Mouse (Mus musculus): ENCODE data around the gene Lzts2. TPM values are rescaled to one million over a fixed set of nuclear protein-coding genes. Genes with fewer than 3 reads are reported as not detected.

Lzts2 gene
- polyA plus RNA-seq, 1 experiment from 2014 or later, result 52.1 TPM

DNA sequence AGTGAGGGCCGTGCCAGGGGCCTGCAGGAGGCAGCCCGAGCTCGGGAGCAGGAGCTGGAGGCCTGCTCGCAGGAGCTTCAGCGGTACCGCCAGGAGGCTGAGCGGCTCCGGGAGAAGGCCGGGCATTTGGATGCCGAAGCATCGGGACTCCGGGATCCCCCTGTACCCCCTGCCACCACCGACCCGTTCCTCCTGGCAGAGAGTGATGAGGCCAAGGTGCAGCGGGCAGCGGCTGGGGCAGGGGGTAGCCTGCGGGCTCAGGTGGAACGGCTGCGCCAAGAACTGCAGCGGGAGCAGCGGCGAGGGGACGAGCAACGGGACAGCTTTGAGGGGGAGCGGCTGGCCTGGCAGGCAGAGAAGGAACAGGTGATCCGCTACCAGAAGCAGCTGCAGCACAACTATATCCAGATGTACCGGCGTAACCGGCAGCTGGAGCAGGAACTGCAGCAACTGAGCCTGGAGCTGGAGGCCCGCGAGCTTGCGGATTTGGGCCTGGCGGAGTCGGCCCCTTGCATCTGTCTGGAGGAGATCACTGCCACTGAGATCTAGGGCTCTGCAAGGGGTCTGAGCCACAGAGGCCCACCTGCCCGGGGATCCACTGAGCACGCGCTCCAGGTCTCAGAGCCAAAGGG is 11.8 kb downstream of the Lzts2 start:
- no peaks in the 10 kb centered on the region for H3K9me3 ChIP-seq (ENCODE audit: control insufficient read depth, low read length)
- WGBS, result 88% methylated on average over 37 of the region's 37 CpGs
- ATAC-seq (replicated peaks; ENCODE audit: low FRiP score, low TSS enrichment, low read depth) (no peak), DNase-seq (ENCODE audit: low spot score) (no peak)
- H3K4me2 ChIP-seq (ENCODE audit: low read length), result no peak overlapping the region
- peaks cover 72% of the 10 kb centered on the region for H3K36me3 ChIP-seq (ENCODE audit: control insufficient read depth, insufficient read depth, low read length)
- H3K27me3 ChIP-seq (replicated peaks; ENCODE audit: control insufficient read depth, insufficient read depth, low read length), result no peaks in the 10 kb centered on the region
- no peak overlapping the region for H3K4me3 ChIP-seq (ENCODE audit: low read depth, low read length)
- no peak overlapping the region for H3K27ac ChIP-seq (ENCODE audit: low read depth)
- H3K4me1 ChIP-seq (replicated peaks; ENCODE audit: control insufficient read depth, insufficient read depth, low read length), result peaks cover 30% of the 10 kb centered on the region
- no peak overlapping the region for H3K9ac ChIP-seq (ENCODE audit: low read length)

DNA sequence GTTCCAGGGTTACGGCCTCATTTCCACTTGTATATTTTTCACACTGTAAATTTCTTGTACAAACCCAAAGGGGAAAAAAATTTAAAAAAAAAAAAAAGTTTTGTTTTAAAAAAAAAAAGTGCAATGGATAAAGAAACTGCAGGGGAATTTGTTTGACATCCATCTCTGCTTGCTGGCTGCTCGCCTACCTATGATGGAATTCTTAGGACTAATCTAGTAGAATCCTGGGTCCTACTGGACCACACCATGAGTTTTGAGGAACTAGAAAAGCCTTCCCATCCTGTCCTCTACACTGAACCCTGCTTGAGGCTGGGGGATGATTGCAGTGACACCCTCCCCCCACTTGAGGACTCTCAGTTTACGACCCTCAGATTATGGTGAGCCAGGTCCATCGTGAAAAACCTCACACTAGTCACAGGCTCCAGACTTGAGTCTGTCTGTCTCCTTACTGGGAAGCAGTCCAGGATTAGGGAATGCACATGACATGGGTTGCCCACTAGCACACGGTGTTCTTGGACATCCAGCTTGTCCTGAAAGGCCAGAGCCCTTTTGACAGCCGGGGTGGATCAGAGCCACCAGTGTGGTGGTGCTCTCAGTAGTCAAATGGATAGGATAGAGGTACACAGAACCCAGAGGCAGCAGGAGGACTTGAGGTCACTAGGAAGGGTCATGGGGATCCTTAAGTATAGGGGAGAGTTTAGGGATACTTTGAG is 12.9 kb downstream of the Lzts2 start:
- Histone ChIP-seq H3K9ac (ENCODE audit: low read length) (no peak overlapping the region), H3K4me2 (ENCODE audit: low read length) (no peak overlapping the region), H3K27me3 (replicated peaks; ENCODE audit: control insufficient read depth, insufficient read depth, low read length) (no peaks in the 10 kb centered on the region), H3K27ac (ENCODE audit: low read depth) (no peak overlapping the region), H3K36me3 (ENCODE audit: control insufficient read depth, insufficient read depth, low read length) (peaks cover 62% of the 10 kb centered on the region), H3K4me3 (ENCODE audit: low read depth, low read length) (no peak overlapping the region), H3K4me1 (replicated peaks; ENCODE audit: control insufficient read depth, insufficient read depth, low read length) (peaks cover 27% of the 10 kb centered on the region), H3K9me3 (ENCODE audit: control insufficient read depth, low read length) (no peaks in the 10 kb centered on the region)
- DNase-seq (ENCODE audit: low spot score), result no peak
- WGBS, result 68% methylated on average over 6 of the region's 6 CpGs
- ATAC-seq (replicated peaks; ENCODE audit: low FRiP score, low TSS enrichment, low read depth), result no peak

DNA sequence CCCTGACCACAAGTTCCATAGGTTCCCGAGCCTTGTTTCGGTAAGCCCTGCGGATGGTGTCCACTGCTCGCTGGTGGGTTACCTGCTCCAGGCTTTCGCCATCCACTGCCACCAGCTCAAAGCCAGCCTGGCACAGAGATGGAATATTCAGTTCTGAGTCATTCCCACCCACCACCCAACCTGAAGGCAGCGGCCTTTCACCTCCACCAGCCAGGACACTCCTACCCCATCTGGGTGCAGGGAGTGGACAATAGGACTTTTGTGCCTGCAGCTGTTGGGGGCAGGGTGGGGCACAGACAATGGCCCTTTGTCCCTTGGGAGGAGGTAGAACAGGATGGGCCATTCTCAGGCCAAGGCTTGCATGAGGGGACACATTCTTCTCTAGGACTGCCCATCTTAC is 13.6 kb downstream of the Lzts2 start:
- Histone ChIP-seq H3K36me3 (ENCODE audit: control insufficient read depth, insufficient read depth, low read length) (peaks cover 54% of the 10 kb centered on the region), H3K4me3 (ENCODE audit: low read depth, low read length) (no peak overlapping the region), H3K27me3 (replicated peaks; ENCODE audit: control insufficient read depth, insufficient read depth, low read length) (no peaks in the 10 kb centered on the region), H3K9me3 (ENCODE audit: control insufficient read depth, low read length) (no peaks in the 10 kb centered on the region), H3K4me2 (ENCODE audit: low read length) (no peak overlapping the region), H3K9ac (ENCODE audit: low read length) (no peak overlapping the region), H3K27ac (ENCODE audit: low read depth) (no peak overlapping the region), H3K4me1 (replicated peaks; ENCODE audit: control insufficient read depth, insufficient read depth, low read length) (peaks cover 31% of the 10 kb centered on the region)
- no peak for ATAC-seq (replicated peaks; ENCODE audit: low FRiP score, low TSS enrichment, low read depth)
- DNase-seq (ENCODE audit: low spot score), result no peak
- WGBS, result 85% methylated on average over 6 of the region's 6 CpGs

DNA sequence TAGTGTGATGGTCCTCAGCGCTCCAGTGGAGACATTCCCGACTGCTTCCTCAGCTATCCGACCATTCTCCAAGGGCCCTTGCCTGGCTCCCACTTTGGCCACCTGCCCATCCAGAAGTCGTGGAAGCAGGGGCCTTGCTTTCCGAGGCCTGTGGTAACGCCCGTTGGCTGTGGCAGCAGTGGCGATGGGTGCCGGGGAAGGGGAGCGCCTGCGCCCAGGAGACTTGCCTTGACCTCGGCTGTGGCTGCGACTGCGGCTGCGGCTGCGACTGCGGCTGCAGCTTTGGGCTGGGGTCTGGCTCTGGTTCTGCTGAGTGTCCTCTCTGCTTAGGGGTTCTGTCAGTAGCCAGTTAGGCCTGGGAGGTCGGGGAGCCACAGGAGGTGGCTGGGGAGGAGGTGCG is 14.5 kb downstream of the Lzts2 start:
- no peaks in the 10 kb centered on the region for H3K9me3 ChIP-seq (ENCODE audit: control insufficient read depth, low read length)
- ATAC-seq (replicated peaks; ENCODE audit: low FRiP score, low TSS enrichment, low read depth) (no peak), DNase-seq (ENCODE audit: low spot score) (no peak)
- H3K4me3 ChIP-seq (ENCODE audit: low read depth, low read length), result no peak overlapping the region
- no peak overlapping the region for H3K9ac ChIP-seq (ENCODE audit: low read length)
- WGBS, result 57% methylated on average over 19 of the region's 19 CpGs
- no peaks in the 10 kb centered on the region for H3K27me3 ChIP-seq (replicated peaks; ENCODE audit: control insufficient read depth, insufficient read depth, low read length)
- no peak overlapping the region for H3K4me2 ChIP-seq (ENCODE audit: low read length)
- H3K36me3 ChIP-seq (ENCODE audit: control insufficient read depth, insufficient read depth, low read length), result peaks cover 49% of the 10 kb centered on the region
- peaks cover 32% of the 10 kb centered on the region for H3K4me1 ChIP-seq (replicated peaks; ENCODE audit: control insufficient read depth, insufficient read depth, low read length)
- H3K27ac ChIP-seq (ENCODE audit: low read depth), result no peak overlapping the region; the same call in 1 of the 2 replicates

GRCm38 (mm10) chr19:45029571-45029970 is 15.4 kb downstream of the Lzts2 start:
- ATAC-seq (replicated peaks; ENCODE audit: low FRiP score, low TSS enrichment, low read depth) (no peak), DNase-seq (ENCODE audit: low spot score) (no peak)
- Histone ChIP-seq H3K9me3 (ENCODE audit: control insufficient read depth, low read length) (no peaks in the 10 kb centered on the region), H3K4me2 (ENCODE audit: low read length) (no peak overlapping the region), H3K36me3 (ENCODE audit: control insufficient read depth, insufficient read depth, low read length) (peaks cover 43% of the 10 kb centered on the region), H3K4me1 (replicated peaks; ENCODE audit: control insufficient read depth, insufficient read depth, low read length) (peaks cover 32% of the 10 kb centered on the region), H3K27ac (ENCODE audit: low read depth) (no peak overlapping the region), H3K27me3 (replicated peaks; ENCODE audit: control insufficient read depth, insufficient read depth, low read length) (no peaks in the 10 kb centered on the region), H3K9ac (ENCODE audit: low read length) (no peak overlapping the region), H3K4me3 (ENCODE audit: low read depth, low read length) (no peak overlapping the region)
- 47% methylated on average over 9 of the region's 9 CpGs for WGBS

- Histone ChIP-seq H3K27ac (ENCODE audit: low read depth) (no peak overlapping the region), H3K27me3 (replicated peaks; ENCODE audit: control insufficient read depth, insufficient read depth, low read length) (no peaks in the 10 kb centered on the region), H3K4me2 (ENCODE audit: low read length) (no peak overlapping the region), H3K9ac (ENCODE audit: low read length) (no peak overlapping the region), H3K36me3 (ENCODE audit: control insufficient read depth, insufficient read depth, low read length) (peaks cover 38% of the 10 kb centered on the region), H3K9me3 (ENCODE audit: control insufficient read depth, low read length) (no peaks in the 10 kb centered on the region), H3K4me1 (replicated peaks; ENCODE audit: control insufficient read depth, insufficient read depth, low read length) (peaks cover 32% of the 10 kb centered on the region), H3K4me3 (ENCODE audit: low read depth, low read length) (no peak overlapping the region)
- 39% methylated on average over 8 of the region's 8 CpGs for WGBS
- ATAC-seq (replicated peaks; ENCODE audit: low FRiP score, low TSS enrichment, low read depth) (no peak; the same call in 1 of the 2 replicates), DNase-seq (ENCODE audit: low spot score) (peak; percentile 80)
These were observed 15.9 kb downstream of the Lzts2 start for GRCm38 (mm10) chr19:45030111-45030510.

- H3K9ac ChIP-seq (ENCODE audit: low read length), result no peak overlapping the region
- H3K36me3 ChIP-seq (ENCODE audit: control insufficient read depth, insufficient read depth, low read length), result peaks cover 29% of the 10 kb centered on the region
These were observed 16.8 kb downstream of the Lzts2 start for GRCm38 (mm10) chr19:45030746-45031693.

DNA sequence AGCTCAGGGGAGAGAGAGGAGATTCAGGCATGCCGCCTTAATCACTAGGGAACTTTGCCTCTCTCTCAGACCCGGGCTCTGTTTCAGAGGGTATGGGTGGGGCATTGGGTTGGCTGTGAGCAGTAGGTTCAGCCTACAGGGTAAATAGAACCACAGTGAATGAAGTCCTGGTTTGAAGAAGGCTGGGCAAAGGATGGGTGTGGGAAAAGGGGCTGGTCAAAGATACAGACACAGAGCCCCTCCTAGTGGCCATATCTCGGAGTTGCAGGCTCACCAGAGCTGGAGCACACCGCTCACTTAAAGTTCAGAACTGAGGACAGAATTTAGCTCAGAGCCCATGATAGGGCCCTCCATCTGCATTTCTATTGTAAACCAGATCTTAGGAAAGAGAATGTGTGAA is 17.6 kb downstream of the Lzts2 start:
- no peak overlapping the region for H3K9ac ChIP-seq (ENCODE audit: low read length)
- H3K27me3 ChIP-seq (replicated peaks; ENCODE audit: control insufficient read depth, insufficient read depth, low read length), result no peaks in the 10 kb centered on the region
- H3K4me3 ChIP-seq (ENCODE audit: low read depth, low read length), result no peak overlapping the region
- peaks cover 21% of the 10 kb centered on the region for H3K36me3 ChIP-seq (ENCODE audit: control insufficient read depth, insufficient read depth, low read length)
- no peaks in the 10 kb centered on the region for H3K9me3 ChIP-seq (ENCODE audit: control insufficient read depth, low read length)
- no peak overlapping the region for H3K27ac ChIP-seq (ENCODE audit: low read depth)
- ATAC-seq (replicated peaks; ENCODE audit: low FRiP score, low TSS enrichment, low read depth) (peak; percentile 32), DNase-seq (ENCODE audit: low spot score) (peak; percentile 89)
- H3K4me2 ChIP-seq (ENCODE audit: low read length), result no peak overlapping the region
- peaks cover 32% of the 10 kb centered on the region for H3K4me1 ChIP-seq (replicated peaks; ENCODE audit: control insufficient read depth, insufficient read depth, low read length)
- WGBS, result 14% methylated on average over 4 of the region's 4 CpGs

More at GRCm38 (mm10) chr19:45030746-45031693, 16.8 kb downstream of the Lzts2 start:
- ATAC-seq (replicated peaks; ENCODE audit: low FRiP score, low TSS enrichment, low read depth) (0 out of 2 replicates have a peak, but pooled peaks have one; percentile 4), DNase-seq (ENCODE audit: low spot score) (peak; percentile 81)
- Histone ChIP-seq H3K27ac (ENCODE audit: low read depth) (no peak overlapping the region), H3K27me3 (replicated peaks; ENCODE audit: control insufficient read depth, insufficient read depth, low read length) (no peaks in the 10 kb centered on the region), H3K9me3 (ENCODE audit: control insufficient read depth, low read length) (no peaks in the 10 kb centered on the region), H3K4me2 (ENCODE audit: low read length) (peak overlapping the region; percentile 37), H3K4me1 (replicated peaks; ENCODE audit: control insufficient read depth, insufficient read depth, low read length) (peaks cover 32% of the 10 kb centered on the region), H3K4me3 (ENCODE audit: low read depth, low read length) (peak overlapping the region; percentile 13; the same call in 1 of the 2 replicates)
- WGBS, result 41% methylated on average over 20 of the region's 20 CpGs

All from intestine, embryonic 14.5 days (tissue).